Mouse (Mus musculus) cerebellum, adult 2 months (tissue): Measurements from ENCODE around the gene Sept5.

ENCODE experiments used
- CTCF ChIP-seq: fragments of 200-500 bp; IDR thresholded peaks from 2 replicates; pipeline ENCODE4 v1.5.1; 2011; ENCODE audit warnings: low read depth, mild to moderate bottlenecking, control low read depth, low read length, moderate library complexity, borderline replicate concordance; ENCODE audit not compliant: insufficient read depth
- POLR2A ChIP-seq: fragments of 200-500 bp; IDR thresholded peaks from 2 replicates; pipeline ENCODE4 v1.6.1; 2011; ENCODE audit warnings: low read length, control low read depth, borderline replicate concordance; ENCODE audit not compliant: insufficient read depth

DNA sequence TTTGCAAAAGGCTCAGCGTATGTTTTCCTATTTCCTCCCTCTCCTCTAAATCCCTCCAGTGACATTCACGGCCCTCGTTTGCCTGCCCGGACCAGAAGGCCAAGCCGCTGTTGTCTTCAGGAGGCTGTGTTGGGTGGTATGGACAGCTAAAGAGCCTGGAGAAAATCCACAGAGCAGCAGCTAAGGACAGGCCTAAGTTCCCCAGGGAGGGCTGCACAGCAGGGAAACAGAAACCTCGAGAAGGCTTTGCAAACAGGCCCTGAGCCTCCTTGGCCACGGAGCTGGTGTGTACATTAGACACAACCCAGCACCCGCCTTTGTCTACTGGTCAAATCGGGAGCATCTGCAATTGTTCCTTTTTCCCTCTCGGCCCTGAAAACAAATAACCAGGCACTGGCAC is 44.1 kb downstream of the Sept5 start:
- TF ChIP-seq CTCF = no peak
- no peak for TF ChIP-seq POLR2A
